Mouse (Mus musculus) heart, adult 2 months (tissue): Measurements from ENCODE around the gene Trim42.

Experiments
- CTCF ChIP-seq: fragments of 200-600 bp; IDR thresholded peaks from 2 replicates; pipeline ENCODE4 v1.8.1; 2022; ENCODE audit warnings: antibody characterized with exemption, mild to moderate bottlenecking, moderate library complexity
- EP300 ChIP-seq: fragments of 200-500 bp; IDR thresholded peaks from 2 replicates; pipeline ENCODE4 v1.6.1; 2011; ENCODE audit warnings: low read depth, low read length, control low read depth; ENCODE audit not compliant: insufficient read depth
- POLR2A ChIP-seq: fragments of 200-500 bp; IDR thresholded peaks from 2 replicates; pipeline ENCODE4 v1.6.1; 2011; ENCODE audit warnings: mild to moderate bottlenecking, low read depth, low read length, control low read depth; ENCODE audit not compliant: insufficient read depth

DNA sequence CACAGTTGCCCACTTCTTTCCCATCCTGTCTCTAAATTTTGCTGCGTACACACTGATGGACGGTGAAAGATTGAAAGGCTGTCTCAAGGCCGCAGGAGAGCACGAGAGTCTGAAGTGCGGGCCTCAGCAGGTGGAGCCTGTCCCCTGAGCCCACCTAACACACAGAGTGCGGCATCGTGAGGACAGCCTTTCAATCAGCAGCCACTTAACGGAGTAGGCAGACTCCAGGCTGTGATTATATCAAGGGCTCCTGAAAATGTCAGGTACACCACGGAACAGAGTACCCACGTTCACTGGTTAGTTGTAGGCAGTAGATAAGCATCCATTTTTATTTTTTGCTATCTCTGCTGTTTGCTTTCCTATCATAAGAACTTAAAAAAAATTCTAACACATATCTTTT lies 47.6 kb downstream of the Trim42 start:
- no peak for TF ChIP-seq CTCF
- no peak for TF ChIP-seq POLR2A
- TF ChIP-seq EP300: no peak
